Mouse (Mus musculus) lung, embryonic 15.5 days (tissue): Measurements from ENCODE around the gene Kcnk1. TPM values are rescaled to one million over a fixed set of nuclear protein-coding genes. Genes with fewer than 3 reads are reported as not detected.

Experiments
- ATAC-seq: fragments of 200-750 bp; cut with Nextera tagmentation; 2 replicates; pipeline ENCODE4 v1.8.0; 2017; ENCODE audit warnings: moderate number of reproducible peaks, borderline replicate concordance; ENCODE audit not compliant: low FRiP score, low TSS enrichment; ENCODE audit errors: extremely low read depth
- H3K27ac ChIP-seq: fragments of 300-500 bp; sonication (generic); 2 replicates; pipeline ENCODE4 v1.5.1; 2015; ENCODE audit warnings: moderate library complexity, mild to moderate bottlenecking, inconsistent platforms
- H3K27me3 ChIP-seq: fragments of 300-500 bp; sonication (generic); 2 replicates; pipeline ENCODE4 v1.6.1; 2015; ENCODE audit warnings: inconsistent platforms
- H3K36me3 ChIP-seq: fragments of 300-500 bp; sonication (generic); 2 replicates; pipeline ENCODE4 v1.6.1; 2015; ENCODE audit warnings: inconsistent platforms
- H3K4me1 ChIP-seq: fragments of 300-500 bp; sonication (generic); 2 replicates; pipeline ENCODE4 v1.6.1; 2015; ENCODE audit warnings: inconsistent platforms
- H3K4me2 ChIP-seq: fragments of 300-500 bp; sonication (generic); 2 replicates; pipeline ENCODE4 v1.6.1; 2015; ENCODE audit warnings: inconsistent platforms, mild to moderate bottlenecking, moderate library complexity
- H3K4me3 ChIP-seq: fragments of 300-500 bp; sonication (generic); 2 replicates; pipeline ENCODE4 v1.5.1; 2015; ENCODE audit warnings: mild to moderate bottlenecking, inconsistent platforms
- H3K9ac ChIP-seq: fragments of 300-500 bp; sonication (generic); 2 replicates; pipeline ENCODE4 v1.6.1; 2015; ENCODE audit warnings: inconsistent platforms
- H3K9me3 ChIP-seq: fragments of 300-500 bp; sonication (generic); 2 replicates; pipeline ENCODE4 v1.6.1; 2016; ENCODE audit warnings: inconsistent platforms
- WGBS: fragments of 180-500 bp; shearing (Covaris S2); methylation state at CpG from one replicate; pipeline ENCODE4 v1.1.7; 2015; 5-methylcytosine and 5-hydroxymethylcytosine counted together
- polyA plus RNA-seq: library from polyadenylated mRNA; unstranded; fragments of >200 nt; fragmentation: Nextera tagmentation; extraction: Ambion mirVana; gene quantifications from 2 replicates; pipeline ENCODE4 v1.2.1, GENCODE M21; 2015

Gene Kcnk1
- polyA plus RNA-seq, 1 experiment from 2014 or later: 54.4 TPM

DNA sequence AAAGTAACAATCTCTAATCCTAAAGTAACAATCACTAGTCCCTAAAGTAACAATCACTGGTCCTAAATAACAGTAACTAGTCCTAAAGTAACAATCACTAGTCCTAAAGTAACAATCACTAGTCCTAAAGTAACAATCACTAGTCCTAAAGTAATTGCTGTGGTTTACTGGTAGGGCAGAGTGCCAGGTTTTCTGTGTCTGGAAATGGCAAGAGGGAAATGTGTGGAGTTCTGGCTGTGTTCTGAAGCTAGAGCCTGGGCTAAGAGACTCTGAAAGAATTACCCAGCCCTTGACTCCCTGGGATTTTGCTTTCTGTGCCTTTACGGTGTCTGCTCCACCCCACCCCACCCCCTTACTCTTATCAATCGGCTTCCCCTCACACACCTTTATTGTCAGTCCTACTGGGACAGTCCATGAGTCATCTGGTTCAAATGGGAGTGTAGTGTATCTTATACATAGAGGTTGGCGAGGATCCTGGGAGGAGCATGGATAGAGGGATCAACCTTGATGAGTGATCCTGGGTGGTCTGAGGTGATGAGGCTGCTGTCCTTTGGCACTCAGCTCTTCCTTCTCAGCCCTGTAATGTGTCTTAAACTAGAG, 28.8 kb downstream of the Kcnk1 start:
- ATAC-seq: no peak
- Histone ChIP-seq H3K27ac (no peak overlapping the region), H3K4me3 (no peak overlapping the region), H3K9ac (no peak overlapping the region), H3K9me3 (no peaks in the 10 kb centered on the region), H3K4me2 (no peak overlapping the region), H3K27me3 (no peaks in the 10 kb centered on the region), H3K36me3 (no peaks in the 10 kb centered on the region), H3K4me1 (peaks cover 15% of the 10 kb centered on the region; the same call in 1 of the 2 replicates)
- WGBS: 49% methylated on average over 3 of the region's 3 CpGs

DNA sequence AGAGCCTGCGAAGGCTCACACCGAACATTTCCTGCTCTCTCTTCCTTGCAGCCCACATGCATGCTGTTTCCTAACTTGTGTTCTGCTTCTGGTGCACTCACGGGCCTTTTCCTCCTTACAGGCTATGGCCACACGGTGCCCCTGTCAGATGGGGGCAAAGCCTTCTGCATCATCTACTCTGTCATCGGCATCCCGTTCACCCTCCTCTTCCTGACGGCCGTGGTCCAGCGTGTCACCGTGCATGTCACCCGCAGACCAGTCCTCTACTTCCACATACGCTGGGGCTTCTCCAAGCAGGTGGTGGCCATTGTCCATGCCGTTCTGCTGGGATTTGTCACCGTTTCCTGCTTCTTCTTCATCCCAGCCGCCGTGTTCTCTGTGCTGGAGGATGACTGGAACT, 29.9 kb downstream of the Kcnk1 start:
- Histone ChIP-seq H3K4me3 (no peak overlapping the region), H3K4me2 (no peak overlapping the region), H3K27ac (no peak overlapping the region), H3K9ac (no peak overlapping the region), H3K27me3 (no peaks in the 10 kb centered on the region), H3K36me3 (no peaks in the 10 kb centered on the region), H3K4me1 (peaks cover 15% of the 10 kb centered on the region; the same call in 1 of the 2 replicates), H3K9me3 (no peaks in the 10 kb centered on the region)
- no peak for ATAC-seq
- WGBS: 86% methylated on average over 16 of the region's 16 CpGs

DNA sequence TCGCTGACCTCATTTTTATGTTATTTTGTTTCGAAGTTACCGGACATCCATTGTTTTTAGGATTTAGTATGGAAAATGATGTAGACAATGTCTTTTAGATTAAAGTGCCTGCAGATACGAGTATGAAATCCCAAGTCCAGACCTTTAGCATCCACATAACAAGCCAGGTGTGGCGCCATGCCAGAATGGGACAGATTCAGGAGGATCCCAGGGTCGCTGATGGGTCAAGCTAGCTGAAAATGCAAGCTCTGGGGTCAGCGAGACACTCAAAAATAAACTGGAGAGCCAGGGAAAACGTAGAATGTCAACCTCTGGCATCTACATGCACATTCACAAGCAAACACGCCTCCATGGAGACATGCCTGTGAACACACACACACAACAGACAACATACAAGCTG, 31.2 kb downstream of the Kcnk1 start:
- peak overlapping the region; percentile 76 for H3K27ac ChIP-seq
- peaks cover 15% of the 10 kb centered on the region; the same call in 1 of the 2 replicates for H3K4me1 ChIP-seq
- ATAC-seq: no peak

DNA sequence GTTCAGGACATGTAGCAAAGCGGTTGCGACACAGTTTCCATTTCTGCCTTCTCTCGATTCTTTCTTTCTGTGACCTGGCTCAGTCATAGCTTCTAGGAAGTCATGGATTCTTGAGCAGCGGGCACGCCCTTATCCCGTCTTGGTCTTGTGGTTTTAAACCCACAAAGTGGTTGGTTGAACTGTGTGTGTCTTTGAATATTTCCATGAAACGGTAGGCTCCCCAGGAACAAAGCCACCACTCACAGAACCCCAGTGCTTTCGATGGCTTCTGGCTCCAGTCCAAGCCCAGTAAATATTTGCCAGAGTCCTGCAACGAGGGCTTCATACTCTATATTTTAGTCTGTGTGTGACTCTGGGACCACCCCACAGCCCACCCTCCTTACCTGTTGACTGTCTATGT, 31.6 kb downstream of the Kcnk1 start:
- peak; percentile 79 for ATAC-seq
- peaks cover 15% of the 10 kb centered on the region; the same call in 1 of the 2 replicates for H3K4me1 ChIP-seq
- H3K9me3 ChIP-seq: no peaks in the 10 kb centered on the region
- H3K27me3 ChIP-seq: no peaks in the 10 kb centered on the region
- peak overlapping the region; percentile 11; the same call in 1 of the 2 replicates for H3K4me2 ChIP-seq
- H3K27ac ChIP-seq: peak overlapping the region; percentile 76
- no peaks in the 10 kb centered on the region for H3K36me3 ChIP-seq
- no peak overlapping the region for H3K9ac ChIP-seq
- H3K4me3 ChIP-seq: no peak overlapping the region
- WGBS: 43% methylated on average over 9 of the region's 9 CpGs

More for the DNA sequence above, 31.2 kb downstream of the Kcnk1 start:
- 75% methylated on average over 9 of the region's 9 CpGs for WGBS
- Histone ChIP-seq H3K9me3 (no peaks in the 10 kb centered on the region), H3K36me3 (no peaks in the 10 kb centered on the region), H3K27me3 (no peaks in the 10 kb centered on the region), H3K4me3 (no peak overlapping the region), H3K4me2 (peak overlapping the region; percentile 11; the same call in 1 of the 2 replicates), H3K9ac (no peak overlapping the region)

DNA sequence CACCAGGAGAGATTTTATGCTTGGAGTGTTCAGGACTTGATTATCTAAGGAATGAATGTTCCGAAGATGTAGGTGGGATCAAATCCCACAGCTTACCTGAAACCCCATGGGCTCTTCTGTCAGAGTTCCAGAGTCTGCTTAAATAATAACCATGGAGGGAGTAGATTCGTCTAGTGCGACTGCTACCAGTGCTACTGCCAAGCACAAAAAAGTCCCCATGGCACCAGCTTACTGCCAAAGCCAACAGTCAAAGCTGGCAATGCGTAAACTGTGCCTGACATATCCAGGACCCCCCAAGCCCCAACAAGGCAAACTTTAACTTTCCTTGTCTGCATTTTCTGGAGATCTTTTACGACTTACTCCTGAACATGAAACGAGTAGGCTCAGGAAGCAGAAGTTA, 32.5 kb downstream of the Kcnk1 start:
- no peak overlapping the region for H3K9ac ChIP-seq
- H3K9me3 ChIP-seq: no peaks in the 10 kb centered on the region
- no peak for ATAC-seq

DNA sequence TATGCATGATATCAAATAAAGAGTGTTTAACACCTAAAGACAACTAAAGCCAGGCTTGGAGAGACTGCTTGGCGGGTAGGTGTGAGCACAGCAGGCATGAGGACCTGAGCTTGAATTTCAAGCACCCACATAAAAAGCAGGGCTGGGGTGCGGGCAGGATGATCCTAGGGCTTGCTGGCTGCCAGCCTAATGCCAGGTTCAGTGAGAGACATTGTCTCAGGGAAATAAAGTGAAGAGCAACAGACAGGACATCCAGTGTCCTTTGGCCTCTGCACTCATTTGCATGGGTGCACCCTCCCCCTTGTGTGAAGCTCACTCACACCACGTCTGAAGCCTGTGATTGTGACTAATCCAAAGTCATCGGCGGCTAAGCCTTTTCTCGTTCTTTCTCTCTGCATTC, 34.0 kb downstream of the Kcnk1 start:
- ATAC-seq: no peak
- Histone ChIP-seq H3K4me2 (no peak overlapping the region), H3K9me3 (no peaks in the 10 kb centered on the region), H3K27me3 (no peaks in the 10 kb centered on the region), H3K4me1 (peaks cover 15% of the 10 kb centered on the region; the same call in 1 of the 2 replicates), H3K9ac (no peak overlapping the region), H3K36me3 (no peaks in the 10 kb centered on the region), H3K27ac (no peak overlapping the region), H3K4me3 (no peak overlapping the region)
- WGBS: 58% methylated on average over 6 of the region's 6 CpGs

More for the DNA sequence above, 32.5 kb downstream of the Kcnk1 start:
- Histone ChIP-seq H3K27ac (peak overlapping the region; percentile 76), H3K4me1 (peaks cover 15% of the 10 kb centered on the region; the same call in 1 of the 2 replicates), H3K4me2 (no peak overlapping the region), H3K36me3 (no peaks in the 10 kb centered on the region), H3K27me3 (no peaks in the 10 kb centered on the region), H3K4me3 (no peak overlapping the region)
- 60% methylated on average over 6 of the region's 6 CpGs for whole genome bisulfite sequencing

DNA sequence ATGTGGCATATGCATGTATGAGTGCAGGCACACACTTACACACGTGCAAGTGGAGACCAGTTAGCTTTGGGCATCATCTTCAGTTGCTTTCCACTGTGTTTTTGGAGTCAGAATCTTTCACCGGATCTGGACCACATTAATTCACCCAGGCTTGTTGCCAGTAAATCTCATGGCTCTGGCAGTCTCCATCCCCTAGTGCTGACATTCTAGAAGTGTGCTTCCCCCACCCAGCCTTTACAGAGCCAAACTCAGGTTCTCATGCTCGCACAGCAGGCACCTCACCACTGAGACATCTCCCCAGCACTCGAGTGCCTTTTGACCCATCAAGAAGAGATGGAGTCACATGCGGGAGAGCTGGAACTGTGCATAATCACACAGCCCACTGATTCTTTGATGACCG, 37.8 kb downstream of the Kcnk1 start:
- WGBS: 78% methylated on average over 6 of the region's 6 CpGs
- H3K4me1 ChIP-seq: peaks cover 1% of the 10 kb centered on the region; the same call in 1 of the 2 replicates
- H3K36me3 ChIP-seq: no peaks in the 10 kb centered on the region
- no peak overlapping the region for H3K4me3 ChIP-seq
- H3K9me3 ChIP-seq: no peaks in the 10 kb centered on the region
- no peak overlapping the region for H3K9ac ChIP-seq
- no peak for ATAC-seq
- H3K27ac ChIP-seq: no peak overlapping the region
- no peak overlapping the region for H3K4me2 ChIP-seq
- no peaks in the 10 kb centered on the region for H3K27me3 ChIP-seq

DNA sequence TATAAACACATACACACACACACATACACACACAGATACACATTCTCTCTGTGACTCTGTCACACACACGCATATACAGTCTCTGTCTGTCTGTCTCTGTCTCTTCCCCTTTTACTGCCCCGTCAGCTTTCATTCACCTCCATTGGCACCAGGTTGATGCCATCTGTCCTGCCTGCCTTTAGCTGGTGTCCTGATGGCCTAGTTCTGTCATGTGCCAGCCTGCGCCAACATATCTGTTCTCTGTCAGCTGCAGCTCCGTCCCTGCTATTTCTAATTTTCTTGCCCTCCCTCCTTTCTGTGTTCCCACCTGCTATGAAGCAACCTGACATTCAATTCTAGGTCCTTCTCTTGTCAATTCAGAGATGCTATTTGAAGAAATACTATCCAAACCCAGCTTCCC, 40.1 kb downstream of the Kcnk1 start:
- Histone ChIP-seq H3K4me3 (no peak overlapping the region), H3K27ac (no peak overlapping the region), H3K27me3 (no peaks in the 10 kb centered on the region), H3K36me3 (no peaks in the 10 kb centered on the region), H3K9me3 (no peaks in the 10 kb centered on the region), H3K9ac (no peak overlapping the region), H3K4me1 (no peaks in the 10 kb centered on the region), H3K4me2 (no peak overlapping the region)
- no peak for ATAC-seq
- 88% methylated on average over 4 of the region's 4 CpGs for WGBS

DNA sequence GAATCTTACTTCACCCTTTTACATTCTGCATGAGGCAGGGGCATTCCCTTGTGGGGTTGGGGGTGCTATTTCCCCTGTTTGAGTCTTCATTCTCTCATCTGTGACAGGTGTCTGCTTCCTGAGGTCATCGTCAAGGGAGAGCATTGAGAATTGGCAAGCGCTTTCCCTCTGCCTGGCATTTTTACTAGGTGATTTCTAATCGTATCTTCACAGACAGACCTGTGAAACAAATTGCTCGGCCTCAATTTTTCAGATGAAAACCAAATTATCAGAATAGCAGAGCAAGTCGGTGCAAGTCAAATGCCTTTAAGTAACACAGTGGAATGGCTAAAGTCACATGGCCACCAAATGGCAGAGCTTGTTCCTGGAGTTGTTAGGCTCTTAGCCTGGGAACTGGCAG, 41.4 kb downstream of the Kcnk1 start:
- H3K27me3 ChIP-seq: no peaks in the 10 kb centered on the region
- ATAC-seq: no peak
- no peak overlapping the region for H3K4me2 ChIP-seq
- H3K4me1 ChIP-seq: no peaks in the 10 kb centered on the region
- 75% methylated on average over 5 of the region's 5 CpGs for WGBS
- no peaks in the 10 kb centered on the region for H3K36me3 ChIP-seq
- no peak overlapping the region for H3K9ac ChIP-seq
- no peaks in the 10 kb centered on the region for H3K9me3 ChIP-seq
- no peak overlapping the region for H3K27ac ChIP-seq
- H3K4me3 ChIP-seq: no peak overlapping the region

DNA sequence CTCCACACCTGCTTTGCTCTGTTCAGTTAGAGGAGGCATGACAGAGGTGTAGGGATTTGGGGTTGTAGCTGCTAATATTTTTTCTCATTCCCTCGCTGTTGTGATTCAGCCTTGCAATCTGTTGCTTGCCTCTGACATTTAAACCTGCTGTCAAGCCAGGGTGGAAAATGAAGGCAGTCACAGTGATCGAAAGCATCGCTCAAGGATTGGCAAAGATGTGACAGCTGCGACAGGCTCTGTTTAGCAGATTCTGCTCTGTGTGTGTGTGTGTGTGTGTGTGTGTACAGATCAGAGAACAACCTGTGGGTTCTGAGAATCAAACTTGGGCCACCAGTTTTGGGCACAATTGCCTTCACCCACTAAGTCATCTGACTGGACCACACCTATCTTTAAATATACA, 50.8 kb downstream of the Kcnk1 start:
- no peak overlapping the region for H3K4me2 ChIP-seq
- no peaks in the 10 kb centered on the region for H3K4me1 ChIP-seq
- no peak overlapping the region for H3K4me3 ChIP-seq
- H3K27ac ChIP-seq: no peak overlapping the region
- 81% methylated on average over 4 of the region's 4 CpGs for WGBS
- no peak overlapping the region for H3K9ac ChIP-seq
- H3K9me3 ChIP-seq: no peaks in the 10 kb centered on the region
- no peaks in the 10 kb centered on the region for H3K36me3 ChIP-seq
- no peak for ATAC-seq
- no peaks in the 10 kb centered on the region for H3K27me3 ChIP-seq

DNA sequence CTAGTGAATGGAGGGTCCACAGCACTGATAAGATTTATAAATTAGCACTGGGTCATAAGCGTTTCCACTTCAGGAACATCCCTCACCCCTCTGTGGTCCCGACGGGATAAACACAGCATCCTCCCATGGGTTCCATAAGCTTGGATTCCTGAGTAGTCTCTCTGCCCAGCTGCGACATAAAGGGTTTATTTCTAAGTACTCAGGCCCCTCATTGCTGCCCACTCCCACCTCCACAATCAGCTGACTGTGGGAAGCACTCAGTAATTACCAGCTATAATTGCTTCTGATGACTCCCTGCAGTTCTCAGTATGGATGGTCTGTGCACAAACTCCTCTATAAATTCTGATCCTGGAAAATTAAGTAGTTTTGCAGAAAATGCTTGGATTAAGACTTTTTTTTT, 58.9 kb downstream of the Kcnk1 start:
- H3K27me3 ChIP-seq: no peaks in the 10 kb centered on the region
- H3K4me3 ChIP-seq: no peak overlapping the region
- H3K4me1 ChIP-seq: no peaks in the 10 kb centered on the region
- H3K9me3 ChIP-seq: no peaks in the 10 kb centered on the region
- 62% methylated on average over 4 of the region's 4 CpGs for WGBS
- H3K9ac ChIP-seq: no peak overlapping the region
- no peak overlapping the region for H3K27ac ChIP-seq
- no peaks in the 10 kb centered on the region for H3K36me3 ChIP-seq
- no peak for ATAC-seq
- H3K4me2 ChIP-seq: no peak overlapping the region

DNA sequence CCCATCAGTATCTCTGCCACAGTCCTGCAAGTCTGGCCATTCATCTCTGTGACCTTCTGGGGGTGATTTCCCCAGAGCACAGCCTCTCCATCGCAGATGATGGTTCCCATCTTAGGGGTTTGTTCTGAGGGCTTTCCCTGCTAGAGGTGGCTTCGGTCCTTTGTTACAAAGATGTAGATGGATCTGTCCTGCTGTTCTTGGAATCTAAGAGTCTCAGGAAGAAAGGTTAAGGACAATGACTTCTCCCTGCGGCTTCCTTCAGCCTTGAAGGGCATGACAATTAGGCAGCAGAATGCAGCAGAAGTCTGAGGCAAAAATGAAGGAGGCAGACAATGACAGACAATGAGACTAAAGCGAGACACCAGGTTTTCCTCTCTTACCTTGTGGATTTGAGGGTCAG, 63.9 kb downstream of the Kcnk1 start:
- Histone ChIP-seq H3K9ac (no peak overlapping the region), H3K27me3 (no peaks in the 10 kb centered on the region), H3K4me3 (no peak overlapping the region), H3K9me3 (no peaks in the 10 kb centered on the region), H3K4me1 (no peaks in the 10 kb centered on the region), H3K36me3 (no peaks in the 10 kb centered on the region), H3K27ac (no peak overlapping the region), H3K4me2 (no peak overlapping the region)
- ATAC-seq: no peak
- WGBS: 77% methylated on average over 4 of the region's 4 CpGs

DNA sequence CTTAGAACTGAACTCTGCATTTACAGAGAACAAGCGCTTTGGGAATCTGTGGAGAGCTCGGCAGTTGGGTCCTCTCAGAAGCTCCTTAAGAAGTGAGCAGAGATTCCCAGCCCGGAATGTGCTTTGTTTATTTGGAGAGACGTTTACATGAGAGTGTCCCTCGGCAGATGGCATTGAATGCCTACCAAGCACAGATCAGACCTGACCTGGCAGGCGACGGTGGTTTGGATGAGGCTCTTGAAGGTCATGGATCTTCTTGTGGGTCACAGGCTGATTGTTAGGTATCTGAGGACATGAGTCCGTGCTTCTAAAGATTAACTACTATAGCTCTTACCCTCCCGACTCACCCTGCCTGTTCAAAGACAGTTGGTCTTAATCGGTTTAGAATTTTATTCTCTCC, 67.9 kb downstream of the Kcnk1 start:
- H3K9me3 ChIP-seq: no peaks in the 10 kb centered on the region
- no peak overlapping the region for H3K9ac ChIP-seq
- H3K27me3 ChIP-seq: no peaks in the 10 kb centered on the region
- 50% methylated on average over 10 of the region's 10 CpGs for whole genome bisulfite sequencing
- H3K4me2 ChIP-seq: no peak overlapping the region
- no peaks in the 10 kb centered on the region for H3K36me3 ChIP-seq
- H3K27ac ChIP-seq: no peak overlapping the region
- no peaks in the 10 kb centered on the region for H3K4me1 ChIP-seq
- H3K4me3 ChIP-seq: no peak overlapping the region
- no peak for ATAC-seq
